Mouse (Mus musculus): ENCODE data around the gene Hoxa4.

GRCm38 (mm10) chr6:52156551-52157200 is 34.9 kb downstream of the Hoxa4 start:
- no peak for TF ChIP-seq HCFC1 (IDR thresholded peaks at IDR 0.05; ENCODE audit: borderline replicate concordance, insufficient read depth, low read length)
- TF ChIP-seq CHD2 (IDR thresholded peaks at IDR 0.05; ENCODE audit: low read depth, low read length) = no peak
